Mouse (Mus musculus) midbrain, embryonic 15.5 days (tissue): Measurements from ENCODE around the gene Rab8a. TPM values are rescaled to one million over a fixed set of nuclear protein-coding genes. Genes with fewer than 3 reads are reported as not detected.

ENCODE experiments used
- ATAC-seq: fragments of 200-750 bp; cut with Nextera tagmentation; replicated peaks from 2 replicates; pipeline ENCODE4 v1.8.0; 2017; ENCODE audit warnings: moderate TSS enrichment
- H3K27ac ChIP-seq: fragments of 300-500 bp; sonication (generic); 2 replicates; pipeline ENCODE4 v1.5.1; 2015; ENCODE audit warnings: mild to moderate bottlenecking, inconsistent platforms
- H3K27me3 ChIP-seq: fragments of 300-500 bp; sonication (generic); replicated peaks from 2 replicates; pipeline ENCODE4 v1.6.1; 2015; ENCODE audit warnings: inconsistent platforms
- H3K36me3 ChIP-seq: fragments of 300-500 bp; sonication (generic); replicated peaks from 2 replicates; pipeline ENCODE4 v1.6.1; 2015; ENCODE audit warnings: inconsistent platforms
- H3K4me1 ChIP-seq: fragments of 300-500 bp; sonication (generic); 2 replicates; pipeline ENCODE4 v1.6.1; 2015; ENCODE audit warnings: inconsistent platforms
- H3K4me2 ChIP-seq: fragments of 300-500 bp; sonication (generic); 2 replicates; pipeline ENCODE4 v1.6.1; 2015; ENCODE audit warnings: inconsistent platforms, mild to moderate bottlenecking, moderate library complexity
- H3K4me3 ChIP-seq: fragments of 300-500 bp; sonication (generic); 2 replicates; pipeline ENCODE4 v1.5.1; 2015; ENCODE audit warnings: mild to moderate bottlenecking, inconsistent platforms
- H3K9ac ChIP-seq: fragments of 300-500 bp; sonication (generic); 2 replicates; pipeline ENCODE4 v1.6.1; 2015; ENCODE audit warnings: mild to moderate bottlenecking, inconsistent platforms
- H3K9me3 ChIP-seq: fragments of 300-500 bp; sonication (generic); 2 replicates; pipeline ENCODE4 v1.6.1; 2016; ENCODE audit warnings: inconsistent platforms
- WGBS: fragments of 180-500 bp; shearing (Covaris S2); methylation state at CpG from one replicate; pipeline ENCODE4 v1.1.7; 2015; ENCODE audit warnings: mixed read lengths; 5-methylcytosine and 5-hydroxymethylcytosine counted together
- polyA plus RNA-seq: library from polyadenylated mRNA; unstranded; fragments of >200 nt; fragmentation: Nextera tagmentation; extraction: Ambion mirVana; gene quantifications from 2 replicates; pipeline ENCODE4 v1.2.1, GENCODE M21; 2015

Gene Rab8a
- polyA plus RNA-seq, 1 experiment from 2014 or later: 88.8 TPM

GRCm38 (mm10) chr8:72149056-72149455, 11.9 kb upstream of the Rab8a start:
- 90% methylated on average over 1 of the region's 1 CpGs for WGBS
- H3K36me3 ChIP-seq: peaks cover 31% of the 10 kb centered on the region
- H3K27me3 ChIP-seq: no peaks in the 10 kb centered on the region
- no peaks in the 10 kb centered on the region for H3K9me3 ChIP-seq
- no peak overlapping the region for H3K4me3 ChIP-seq
- no peak overlapping the region for H3K27ac ChIP-seq
- ATAC-seq: no peak
- H3K4me2 ChIP-seq: no peak overlapping the region
- H3K9ac ChIP-seq: no peak overlapping the region
- H3K4me1 ChIP-seq: no peaks in the 10 kb centered on the region

- 91% methylated on average over 3 of the region's 3 CpGs for WGBS
These were observed 9.5 kb upstream of the Rab8a start for GRCm38 (mm10) chr8:72151418-72152078.

GRCm38 (mm10) chr8:72153382-72153781, 7.6 kb upstream of the Rab8a start:
- no peak for ATAC-seq
- Histone ChIP-seq H3K36me3 (peaks cover 8% of the 10 kb centered on the region; the same call in 1 of the 2 replicates), H3K9ac (no peak overlapping the region), H3K9me3 (no peaks in the 10 kb centered on the region), H3K27ac (no peak overlapping the region), H3K4me1 (no peaks in the 10 kb centered on the region), H3K4me3 (no peak overlapping the region), H3K4me2 (no peak overlapping the region), H3K27me3 (no peaks in the 10 kb centered on the region)

More at GRCm38 (mm10) chr8:72151418-72152078, 9.5 kb upstream of the Rab8a start:
- Histone ChIP-seq H3K4me2 (no peak overlapping the region), H3K9ac (no peak overlapping the region), H3K27ac (no peak overlapping the region), H3K4me3 (no peak overlapping the region), H3K27me3 (no peaks in the 10 kb centered on the region), H3K4me1 (no peaks in the 10 kb centered on the region), H3K36me3 (peaks cover 19% of the 10 kb centered on the region), H3K9me3 (no peaks in the 10 kb centered on the region)
- ATAC-seq: no peak

- Histone ChIP-seq H3K9me3 (no peaks in the 10 kb centered on the region), H3K4me2 (no peak overlapping the region), H3K4me1 (peaks cover 28% of the 10 kb centered on the region), H3K4me3 (no peak overlapping the region), H3K9ac (no peak overlapping the region), H3K36me3 (no peaks in the 10 kb centered on the region), H3K27me3 (no peaks in the 10 kb centered on the region), H3K27ac (no peak overlapping the region)
- 85% methylated on average over 2 of the region's 2 CpGs for WGBS
- ATAC-seq: no peak
These were observed 2.9 kb upstream of the Rab8a start for GRCm38 (mm10) chr8:72158096-72158495.

- Histone ChIP-seq H3K4me2 (no peak overlapping the region), H3K9me3 (no peaks in the 10 kb centered on the region), H3K27me3 (no peaks in the 10 kb centered on the region), H3K9ac (no peak overlapping the region), H3K36me3 (no peaks in the 10 kb centered on the region), H3K4me3 (no peak overlapping the region), H3K27ac (no peak overlapping the region), H3K4me1 (peaks cover 28% of the 10 kb centered on the region)
- ATAC-seq: no peak
- WGBS: 80% methylated on average over 3 of the region's 3 CpGs
These were observed 2.3 kb upstream of the Rab8a start for GRCm38 (mm10) chr8:72158726-72159125.

- Histone ChIP-seq H3K4me1 (peaks cover 28% of the 10 kb centered on the region), H3K9ac (peak overlapping the region; percentile 51), H3K4me2 (peak overlapping the region; percentile 73), H3K36me3 (0 out of 2 replicates have a peak, but pooled peaks cover 3% of the 10 kb centered on the region), H3K9me3 (no peaks in the 10 kb centered on the region), H3K27ac (peak overlapping the region; percentile 81; the same call in 1 of the 2 replicates), H3K4me3 (peak overlapping the region; percentile 79), H3K27me3 (no peaks in the 10 kb centered on the region)
- 77% methylated on average over 3 of the region's 3 CpGs for WGBS
- ATAC-seq: no peak
These were observed 993 bp upstream of the Rab8a start for GRCm38 (mm10) chr8:72160007-72160406.

- no peaks in the 10 kb centered on the region for H3K27me3 ChIP-seq
- H3K27ac ChIP-seq: no peak overlapping the region
- H3K9ac ChIP-seq: no peak overlapping the region
- 0 out of 2 replicates have a peak overlapping the region, but pooled peaks have one; percentile 79 for H3K4me3 ChIP-seq
- H3K36me3 ChIP-seq: 0 out of 2 replicates have a peak, but pooled peaks cover 3% of the 10 kb centered on the region
- ATAC-seq: no peak
- no peaks in the 10 kb centered on the region for H3K9me3 ChIP-seq
- 0 out of 2 replicates have a peak overlapping the region, but pooled peaks have one; percentile 72 for H3K4me2 ChIP-seq
- peaks cover 28% of the 10 kb centered on the region for H3K4me1 ChIP-seq
These were observed 1.8 kb downstream of the Rab8a start for GRCm38 (mm10) chr8:72162821-72163220.

GRCm38 (mm10) chr8:72169098-72169668, 8.2 kb downstream of the Rab8a start:
- H3K36me3 ChIP-seq: peaks cover 57% of the 10 kb centered on the region
- no peak overlapping the region for H3K27ac ChIP-seq
- no peaks in the 10 kb centered on the region for H3K27me3 ChIP-seq
- 92% methylated on average over 3 of the region's 3 CpGs for WGBS
- no peak for ATAC-seq
- H3K4me3 ChIP-seq: no peak overlapping the region
- no peak overlapping the region for H3K9ac ChIP-seq
- H3K4me1 ChIP-seq: no peaks in the 10 kb centered on the region
- H3K9me3 ChIP-seq: no peaks in the 10 kb centered on the region
- H3K4me2 ChIP-seq: no peak overlapping the region

- Histone ChIP-seq H3K4me2 (no peak overlapping the region), H3K4me3 (no peak overlapping the region), H3K4me1 (no peaks in the 10 kb centered on the region), H3K27me3 (no peaks in the 10 kb centered on the region), H3K27ac (no peak overlapping the region), H3K36me3 (peaks cover 60% of the 10 kb centered on the region), H3K9me3 (no peaks in the 10 kb centered on the region), H3K9ac (no peak overlapping the region)
- no peak for ATAC-seq
- WGBS: 94% methylated on average over 3 of the region's 3 CpGs
These were observed 8.8 kb downstream of the Rab8a start for GRCm38 (mm10) chr8:72169681-72170249.

- ATAC-seq: peak; percentile 59; the same call in 1 of the 2 replicates
- 53% methylated on average over 5 of the region's 5 CpGs for WGBS
- no peak overlapping the region for H3K4me2 ChIP-seq
- peaks cover 59% of the 10 kb centered on the region for H3K36me3 ChIP-seq
- no peak overlapping the region for H3K4me3 ChIP-seq
- no peaks in the 10 kb centered on the region for H3K4me1 ChIP-seq
- H3K27ac ChIP-seq: no peak overlapping the region
- H3K9me3 ChIP-seq: no peaks in the 10 kb centered on the region
- H3K9ac ChIP-seq: no peak overlapping the region
- no peaks in the 10 kb centered on the region for H3K27me3 ChIP-seq
These were observed 16.4 kb downstream of the Rab8a start for GRCm38 (mm10) chr8:72177346-72177925.

GRCm38 (mm10) chr8:72183554-72184202, 22.7 kb downstream of the Rab8a start:
- H3K4me1 ChIP-seq: no peaks in the 10 kb centered on the region
- no peak overlapping the region for H3K9ac ChIP-seq
- ATAC-seq: 0 out of 2 replicates have a peak, but pooled peaks have one; percentile 39
- WGBS: 88% methylated on average over 2 of the region's 2 CpGs
- H3K9me3 ChIP-seq: no peaks in the 10 kb centered on the region
- no peaks in the 10 kb centered on the region for H3K27me3 ChIP-seq
- no peak overlapping the region for H3K27ac ChIP-seq
- H3K4me2 ChIP-seq: no peak overlapping the region
- H3K36me3 ChIP-seq: peaks cover 16% of the 10 kb centered on the region
- no peak overlapping the region for H3K4me3 ChIP-seq

GRCm38 (mm10) chr8:72187793-72188331, 26.9 kb downstream of the Rab8a start:
- 90% methylated on average over 2 of the region's 2 CpGs for WGBS
- H3K9ac ChIP-seq: no peak overlapping the region
- H3K4me2 ChIP-seq: no peak overlapping the region
- no peak for ATAC-seq
- H3K9me3 ChIP-seq: no peaks in the 10 kb centered on the region
- no peaks in the 10 kb centered on the region for H3K27me3 ChIP-seq
- no peaks in the 10 kb centered on the region for H3K4me1 ChIP-seq
- H3K4me3 ChIP-seq: no peak overlapping the region
- H3K27ac ChIP-seq: no peak overlapping the region
- H3K36me3 ChIP-seq: no peaks in the 10 kb centered on the region
